Mouse (Mus musculus): ENCODE data around the gene Cmc1.

Gene Cmc1

GRCm38 (mm10) chr9:118109697-118110359, 40.1 kb downstream of the Cmc1 start:
- DNase-seq: no peak

GRCm38 (mm10) chr9:118108527-118109011, 41.4 kb downstream of the Cmc1 start:
- DNase-seq: no peak

- DNase-seq: no peak
These were observed 48.2 kb downstream of the Cmc1 start for GRCm38 (mm10) chr9:118101802-118102201.

- DNase-seq: no peak
These were observed 49.5 kb downstream of the Cmc1 start for GRCm38 (mm10) chr9:118100484-118100883.

GRCm38 (mm10) chr9:118099395-118099794, 50.6 kb downstream of the Cmc1 start:
- peak in 1 of 2 experiments; percentile 2 for DNase-seq

- no peak for DNase-seq
These were observed 66.1 kb downstream of the Cmc1 start for GRCm38 (mm10) chr9:118083834-118084233.

GRCm38 (mm10) chr9:118082575-118083431, 67.2 kb downstream of the Cmc1 start:
- no peak for DNase-seq

GRCm38 (mm10) chr9:118073358-118073757, 76.6 kb downstream of the Cmc1 start:
- DNase-seq: no peak

GRCm38 (mm10) chr9:118072101-118072500, 77.9 kb downstream of the Cmc1 start:
- DNase-seq: no peak

- DNase-seq: no peak
These were observed 78.6 kb downstream of the Cmc1 start for GRCm38 (mm10) chr9:118071337-118071736.

- no peak for DNase-seq
These were observed 79.5 kb downstream of the Cmc1 start for GRCm38 (mm10) chr9:118070442-118070841.

GRCm38 (mm10) chr9:118059101-118059500, 90.9 kb downstream of the Cmc1 start:
- DNase-seq: no peak

GRCm38 (mm10) chr9:118053286-118053685, 96.7 kb downstream of the Cmc1 start:
- no peak for DNase-seq

GRCm38 (mm10) chr9:118045011-118045533, 104.9 kb downstream of the Cmc1 start:
- no peak for DNase-seq

- DNase-seq: no peak
These were observed 106.4 kb downstream of the Cmc1 start for GRCm38 (mm10) chr9:118043581-118043980.

GRCm38 (mm10) chr9:118042738-118043137, 107.2 kb downstream of the Cmc1 start:
- DNase-seq: no peak

GRCm38 (mm10) chr9:118041646-118042045, 108.3 kb downstream of the Cmc1 start:
- no peak for DNase-seq

GRCm38 (mm10) chr9:118041022-118041400, 109.0 kb downstream of the Cmc1 start:
- no peak for DNase-seq

- DNase-seq: peak; percentile 98 to 99
These were observed 109.6 kb downstream of the Cmc1 start, which contains the start of gene Azi2 for GRCm38 (mm10) chr9:118040218-118041021. Gene Azi2 (plus strand): TSS chr9:118040499.

- no peak for DNase-seq
These were observed 115.0 kb downstream of the Cmc1 start for GRCm38 (mm10) chr9:118034990-118035389.

GRCm38 (mm10) chr9:118031694-118032093, 118.3 kb downstream of the Cmc1 start:
- DNase-seq: no peak

GRCm38 (mm10) chr9:118030252-118030651, 119.7 kb downstream of the Cmc1 start:
- no peak for DNase-seq

- no peak for DNase-seq
These were observed 120.5 kb downstream of the Cmc1 start for GRCm38 (mm10) chr9:118029490-118029889.
